Mouse (Mus musculus): ENCODE measurements around the gene Pnn. TPM values are rescaled to one million over a fixed set of nuclear protein-coding genes. Genes with fewer than 3 reads are reported as not detected.

Gene Pnn
- polyA plus RNA-seq, 2 experiments, result 27.3 to 43.8 TPM

DNA sequence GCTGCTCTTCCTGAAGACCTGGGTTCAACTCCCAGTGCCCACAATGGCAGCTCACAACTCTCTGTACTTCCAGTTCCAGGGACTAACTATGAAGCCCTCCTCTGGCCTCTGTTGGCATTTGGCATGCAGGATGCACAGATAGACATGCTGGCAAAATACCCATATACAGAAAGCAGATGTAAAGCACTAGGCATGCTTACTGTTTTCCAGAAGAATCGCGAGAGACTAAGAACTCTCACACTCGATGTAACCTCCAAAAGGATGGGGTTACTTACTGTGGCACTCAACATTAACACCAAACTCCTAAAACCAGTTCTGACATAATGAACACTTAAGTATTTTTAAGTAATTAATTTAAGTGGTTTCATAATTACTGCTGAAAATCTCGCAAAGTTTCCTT, 6.4 kb upstream of the Pnn start:
- no peak for TF ChIP-seq EP300 (IDR thresholded peaks at IDR 0.05; ENCODE audit: low read depth)
- TF ChIP-seq CTCF (IDR thresholded peaks at IDR 0.05; ENCODE audit: low read depth), result no peak
- Histone ChIP-seq H3K4me2 (ENCODE audit: low read depth) (peak overlapping the region; percentile 96), H3K4me1 (replicated peaks; ENCODE audit: control insufficient read depth in 2 of 2, insufficient read depth in 2 of 2, low read length in 1 of 2) (peaks cover 11 to 12% of the 10 kb centered on the region in 2 experiments), H3K36me3 (replicated peaks; ENCODE audit: control insufficient read depth, insufficient read depth, low read depth) (peaks cover 13% of the 10 kb centered on the region; the same call in 1 of the 2 replicates), H3K4me3 (ENCODE audit: insufficient read depth in 1 of 2, low read depth in 2 of 2, low read length in 2 of 2) (peak overlapping the region; percentile 74 to 83), H3K9me3 (ENCODE audit: control insufficient read depth, low read length) (no peaks in the 10 kb centered on the region), H3K27ac (peak overlapping the region; percentile 81), H3K9ac (replicated peaks) (peak overlapping the region; percentile 96), H3K27me3 (ENCODE audit: control insufficient read depth, insufficient read depth, low read length) (no peaks in the 10 kb centered on the region)
- WGBS (ENCODE audit: insufficient replicate concordance), result 49% methylated on average over 4 of the region's 4 CpGs
- ATAC-seq (ENCODE audit: insufficient read depth) (no peak), DNase-seq (ENCODE audit: low read depth in 3 of 3, low spot score in 3 of 3) (no peak)

- peak within 1 kb of the TSS; percentile 81 for H3K27ac ChIP-seq
- peaks cover 13% of the 10 kb centered on the region; the same call in 1 of the 2 replicates for H3K36me3 ChIP-seq (replicated peaks; ENCODE audit: control insufficient read depth, insufficient read depth, low read depth)
- H3K4me1 ChIP-seq (replicated peaks; ENCODE audit: control insufficient read depth in 2 of 2, insufficient read depth in 2 of 2, low read length in 1 of 2), result peaks cover 15 to 18% of the 10 kb centered on the region in 2 experiments
- WGBS (ENCODE audit: insufficient replicate concordance), result under 1% methylated on average over 49 of the region's 49 CpGs
- no peaks in the 10 kb centered on the region for H3K27me3 ChIP-seq (ENCODE audit: control insufficient read depth, insufficient read depth, low read length)
- peak within 1 kb of the TSS; percentile 96 for H3K9ac ChIP-seq (replicated peaks)
- ATAC-seq (ENCODE audit: insufficient read depth) (peak; percentile 93), DNase-seq (ENCODE audit: low read depth in 3 of 3, low spot score in 3 of 3) (peak in 2 of 3 experiments; percentile 52 to 60)
- peak within 1 kb of the TSS; percentile 74 to 83 for H3K4me3 ChIP-seq (ENCODE audit: insufficient read depth in 1 of 2, low read depth in 2 of 2, low read length in 2 of 2)
- TF ChIP-seq EP300 (IDR thresholded peaks at IDR 0.05; ENCODE audit: low read depth) (no peak), CTCF (IDR thresholded peaks at IDR 0.05; ENCODE audit: low read depth) (peak; percentile 53)
- H3K9me3 ChIP-seq (ENCODE audit: control insufficient read depth, low read length), result no peaks in the 10 kb centered on the region
- H3K4me2 ChIP-seq (ENCODE audit: low read depth), result peak within 1 kb of the TSS; percentile 96
Observed at GRCm38 (mm10) chr12:59060993-59061595, 5.6 kb upstream of the Pnn start, which contains the start of gene Trappc6b. Gene Trappc6b (minus strand): TSS chr12:59061472.

- WGBS (ENCODE audit: insufficient replicate concordance), result 74% methylated on average over 8 of the region's 8 CpGs
- no peaks in the 10 kb centered on the region for H3K9me3 ChIP-seq (ENCODE audit: control insufficient read depth, low read length)
- peaks cover 11 to 16% of the 10 kb centered on the region in 2 experiments for H3K4me1 ChIP-seq (replicated peaks; ENCODE audit: control insufficient read depth in 2 of 2, insufficient read depth in 2 of 2, low read length in 1 of 2)
- ATAC-seq (ENCODE audit: insufficient read depth), result no peak
- no peak overlapping the region for H3K27ac ChIP-seq
- peaks cover 19% of the 10 kb centered on the region for H3K36me3 ChIP-seq (replicated peaks; ENCODE audit: control insufficient read depth, insufficient read depth, low read depth)
- no peak for DNase-seq (ENCODE audit: low read depth in 3 of 3, low spot score in 3 of 3)
- H3K4me2 ChIP-seq (ENCODE audit: low read depth), result no peak overlapping the region
- no peak overlapping the region for H3K4me3 ChIP-seq (ENCODE audit: insufficient read depth in 1 of 2, low read depth in 2 of 2, low read length in 2 of 2)
- TF ChIP-seq EP300 (IDR thresholded peaks at IDR 0.05; ENCODE audit: low read depth) (no peak), CTCF (IDR thresholded peaks at IDR 0.05; ENCODE audit: low read depth) (no peak)
- no peaks in the 10 kb centered on the region for H3K27me3 ChIP-seq (ENCODE audit: control insufficient read depth, insufficient read depth, low read length)
- no peak overlapping the region for H3K9ac ChIP-seq (replicated peaks)
Observed at GRCm38 (mm10) chr12:59064837-59065236, 1.8 kb upstream of the Pnn start.

GRCm38 (mm10) chr12:59065776-59066175, 908 bp upstream of the Pnn start:
- Histone ChIP-seq H3K36me3 (replicated peaks; ENCODE audit: control insufficient read depth, insufficient read depth, low read depth) (peaks cover 29% of the 10 kb centered on the region), H3K4me1 (replicated peaks; ENCODE audit: control insufficient read depth in 2 of 2, insufficient read depth in 2 of 2, low read length in 1 of 2) (peaks cover 5 to 11% of the 10 kb centered on the region in 2 experiments), H3K27ac (peak overlapping the region; percentile 66), H3K27me3 (ENCODE audit: control insufficient read depth, insufficient read depth, low read length) (no peaks in the 10 kb centered on the region), H3K4me2 (ENCODE audit: low read depth) (peak overlapping the region; percentile 87), H3K9me3 (ENCODE audit: control insufficient read depth, low read length) (no peaks in the 10 kb centered on the region), H3K9ac (replicated peaks) (peak overlapping the region; percentile 56), H3K4me3 (ENCODE audit: insufficient read depth in 1 of 2, low read depth in 2 of 2, low read length in 2 of 2) (peak overlapping the region; percentile 82 to 83; a peak in 3 of 4 replicates)
- DNase-seq (ENCODE audit: low read depth in 3 of 3, low spot score in 3 of 3) (no peak), ATAC-seq (ENCODE audit: insufficient read depth) (no peak)
- TF ChIP-seq EP300 (IDR thresholded peaks at IDR 0.05; ENCODE audit: low read depth), result no peak
- TF ChIP-seq CTCF (IDR thresholded peaks at IDR 0.05; ENCODE audit: low read depth), result no peak
- WGBS (ENCODE audit: insufficient replicate concordance), result 33% methylated on average over 3 of the region's 3 CpGs

DNA sequence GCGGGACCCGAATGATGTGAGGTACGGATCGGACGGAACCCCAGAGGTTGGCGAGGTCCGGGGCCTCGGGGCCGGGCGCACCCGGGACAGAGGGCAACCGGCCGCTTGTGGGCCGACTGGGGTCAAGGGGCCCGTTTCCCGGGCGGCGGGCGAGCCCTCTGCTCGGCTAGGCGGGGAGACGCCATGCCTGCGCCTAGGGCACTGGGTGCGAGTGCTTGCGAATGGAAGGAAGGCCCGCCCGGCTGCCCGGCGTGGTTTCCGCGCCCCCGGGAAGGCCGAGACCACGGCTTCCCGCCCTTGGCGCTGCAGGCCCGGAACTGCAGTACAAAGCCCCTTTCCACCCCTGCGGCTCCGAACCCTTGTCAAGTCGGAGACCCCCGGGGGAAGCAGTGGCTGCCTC, 411 bp downstream of the Pnn start:
- DNase-seq (ENCODE audit: low read depth in 3 of 3, low spot score in 3 of 3) (no peak), ATAC-seq (ENCODE audit: insufficient read depth) (peak; percentile 42)
- H3K4me3 ChIP-seq (ENCODE audit: insufficient read depth in 1 of 2, low read depth in 2 of 2, low read length in 2 of 2), result peak overlapping the region; percentile 82 to 89
- peaks cover 42% of the 10 kb centered on the region for H3K36me3 ChIP-seq (replicated peaks; ENCODE audit: control insufficient read depth, insufficient read depth, low read depth)
- H3K4me1 ChIP-seq (replicated peaks; ENCODE audit: control insufficient read depth in 2 of 2, insufficient read depth in 2 of 2, low read length in 1 of 2), result peaks cover 5 to 9% of the 10 kb centered on the region in 2 experiments
- H3K9ac ChIP-seq (replicated peaks), result peak overlapping the region; percentile 79
- H3K4me2 ChIP-seq (ENCODE audit: low read depth), result peak overlapping the region; percentile 97
- WGBS (ENCODE audit: insufficient replicate concordance), result under 1% methylated on average over 41 of the region's 41 CpGs
- H3K27me3 ChIP-seq (ENCODE audit: control insufficient read depth, insufficient read depth, low read length), result no peaks in the 10 kb centered on the region
- peak overlapping the region; percentile 48 for H3K27ac ChIP-seq
- no peak for TF ChIP-seq EP300 (IDR thresholded peaks at IDR 0.05; ENCODE audit: low read depth)
- TF ChIP-seq CTCF (IDR thresholded peaks at IDR 0.05; ENCODE audit: low read depth), result no peak
- no peaks in the 10 kb centered on the region for H3K9me3 ChIP-seq (ENCODE audit: control insufficient read depth, low read length)
